Comparison of ENCODE assay signal across 28 mouse cellular contexts in the genomic region with DNA sequence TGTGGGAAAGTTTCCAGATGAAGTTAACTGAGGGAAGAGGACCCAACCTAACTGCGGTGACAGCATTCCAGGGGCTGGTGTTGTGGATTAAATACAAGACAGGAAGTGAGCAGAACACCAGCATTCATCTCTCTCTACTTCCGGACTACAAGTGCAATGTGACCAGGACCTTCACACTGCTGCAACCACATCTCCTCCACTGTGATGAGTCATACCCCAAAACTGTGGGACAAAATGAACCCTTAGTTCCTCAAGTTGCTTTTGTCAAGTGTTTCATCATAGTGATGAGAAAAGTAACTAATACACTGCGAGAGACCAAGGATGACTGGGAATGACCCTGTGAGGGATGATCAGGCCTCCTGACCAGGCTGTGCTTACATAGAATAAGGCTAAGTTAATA.
"Had no signal": no experiment of that assay in that cellular context is flagged by ENCODE, and none has a peak within 500 bp of the region (broad histone marks: within the 10 kb centered on the region; RNA-seq: fewer than 3 reads in every experiment).

No protein-coding gene starts in this region.

- H3K36me3 ChIP-seq: heart, embryonic 10.5 days; heart, embryonic 12.5 days; hindbrain, embryonic 10.5 days; hindbrain, embryonic 12.5 days; hindbrain, embryonic 15.5 days; intestine, embryonic 15.5 days; limb, embryonic 10.5 days; limb, embryonic 12.5 days; liver, embryonic 13.5 days; liver, embryonic 15.5 days had no signal

- H3K9me3 ChIP-seq: heart, embryonic 10.5 days; heart, embryonic 12.5 days; hindbrain, embryonic 10.5 days; hindbrain, embryonic 12.5 days; hindbrain, embryonic 15.5 days; intestine, embryonic 15.5 days; limb, embryonic 10.5 days; limb, embryonic 12.5 days; liver, embryonic 13.5 days; liver, embryonic 15.5 days had no signal

- DNase-seq: gastrocnemius, adult 2 months; gastrocnemius, postnatal 10 days; gastrocnemius, postnatal 25 days; heart, adult 18-20 months; heart, postnatal 10 days; heart, postnatal 4 days; kidney, adult 18-20 months; kidney, adult 8-10 months; kidney, postnatal 10 days; kidney, postnatal 25 days; kidney, postnatal 4 days; liver; liver, embryonic 13.5 days had no signal

- H3K9ac ChIP-seq: heart, embryonic 12.5 days; hindbrain, embryonic 12.5 days; hindbrain, embryonic 15.5 days; intestine, embryonic 15.5 days; limb, embryonic 12.5 days; liver, embryonic 13.5 days; liver, embryonic 15.5 days had no signal

- H3K27me3 ChIP-seq: heart, embryonic 12.5 days; hindbrain, embryonic 12.5 days; hindbrain, embryonic 15.5 days; intestine, embryonic 15.5 days; limb, embryonic 12.5 days; liver, embryonic 13.5 days; liver, embryonic 15.5 days had no signal

- H3K27ac ChIP-seq: gastrocnemius, adult 2 months; heart, embryonic 10.5 days; hindbrain, embryonic 10.5 days; hindbrain, embryonic 12.5 days; hindbrain, embryonic 15.5 days; hindbrain, postnatal 0 days; intestine, embryonic 15.5 days; layer of hippocampus, adult 2 months; left cerebral cortex, adult 2 months; limb, embryonic 10.5 days; limb, embryonic 12.5 days; liver, embryonic 13.5 days; liver, embryonic 15.5 days had no signal

- H3K4me1 ChIP-seq: heart, embryonic 10.5 days; hindbrain, embryonic 10.5 days; hindbrain, embryonic 12.5 days; hindbrain, embryonic 15.5 days; intestine, embryonic 15.5 days; limb, embryonic 10.5 days; limb, embryonic 12.5 days; liver, embryonic 13.5 days; liver, embryonic 15.5 days had no signal

- ATAC-seq: hindbrain, postnatal 0 days; inflammation-experienced regulatory T-cells, adult 6 months; intestine, embryonic 15.5 days; intestine, postnatal 0 days had no signal

- H3K4me3 ChIP-seq: gastrocnemius, adult 2 months; heart, embryonic 10.5 days; heart, embryonic 12.5 days; hindbrain, embryonic 10.5 days; hindbrain, embryonic 12.5 days; hindbrain, embryonic 15.5 days; intestine, embryonic 15.5 days; layer of hippocampus, adult 2 months; left cerebral cortex, adult 2 months; limb, embryonic 10.5 days; limb, embryonic 12.5 days; liver, embryonic 13.5 days; liver, embryonic 15.5 days had no signal

- H3K4me2 ChIP-seq: heart, embryonic 12.5 days; hindbrain, embryonic 12.5 days; hindbrain, embryonic 15.5 days; intestine, embryonic 15.5 days; limb, embryonic 12.5 days; liver, embryonic 11.5 days; liver, embryonic 13.5 days; liver, embryonic 15.5 days had no signal
